26 mouse cellular contexts compared by ENCODE assay signal in genomic region chr12:80334162-80334561, GRCm38 (mm10).
A peak's percentile ranks its signal among the peaks of the same experiment; 100 is the strongest.
DNase-seq lines count a peak whose midpoint lies in the region; ATAC-seq and TF ChIP-seq lines count a peak whose summit lies in the region.
"Had no signal": no experiment of that assay in that cellular context is flagged by ENCODE, and none has a peak within 500 bp of the region (broad histone marks: within the 10 kb centered on the region; RNA-seq: fewer than 3 reads in every experiment).

No protein-coding gene starts in this region.

- H3K79me2 ChIP-seq in liver, adult 2 months (ENCODE audit: control insufficient read depth, insufficient read depth, low read length), result no peaks in the 10 kb centered on the region

- no peak for TF ChIP-seq CTCF in liver, adult 2 months (IDR thresholded peaks at IDR 0.05; ENCODE audit: low read depth, low read length)

- no peak for DNase-seq in liver, adult 2 months (ENCODE audit: extremely low read depth, low read depth, low spot score)
- DNase-seq in heart, postnatal 10 days, result peak; percentile 52 to 64
- DNase-seq: adrenal gland, adult 8-10 months; B cell, adult 2 months; cerebellum, adult 2 months; cerebellum, postnatal 36 days; kidney, adult 18-20 months; kidney, postnatal 10 days; left cerebral cortex, postnatal 4 days; lung, postnatal 4 days; right cerebral cortex, adult 18-20 months; thymus, adult 18-20 months; thymus, postnatal 4 days had no signal

- no peaks in the 10 kb centered on the region for H3K27me3 ChIP-seq in liver, adult 2 months (ENCODE audit: control insufficient read depth, insufficient read depth, low read length)
- no peaks in the 10 kb centered on the region for H3K27me3 ChIP-seq in liver, embryonic 12.5 days (replicated peaks)
- no peaks in the 10 kb centered on the region for H3K27me3 ChIP-seq in heart, embryonic 12.5 days (replicated peaks)
- no peaks in the 10 kb centered on the region for H3K27me3 ChIP-seq in hindbrain, embryonic 13.5 days
- H3K27me3 ChIP-seq: CH12.LX; forebrain, embryonic 15.5 days; hindbrain, embryonic 12.5 days; limb, embryonic 15.5 days; neural tube, embryonic 15.5 days; Patski had no signal

- 73% methylated on average over 4 of the region's 4 CpGs for WGBS in liver, adult 2 months
- WGBS in liver, embryonic 12.5 days (ENCODE audit: insufficient replicate concordance), result 26% methylated on average over 4 of the region's 4 CpGs
- 25% methylated on average over 4 of the region's 4 CpGs for WGBS in heart, embryonic 12.5 days
- 71% methylated on average over 4 of the region's 4 CpGs for WGBS in hindbrain, embryonic 13.5 days

- H3K36me3 ChIP-seq in liver, adult 2 months (ENCODE audit: control insufficient read depth, insufficient read depth, low read length), result peaks cover 13% of the 10 kb centered on the region
- H3K36me3 ChIP-seq in liver, embryonic 12.5 days, result peaks cover 30% of the 10 kb centered on the region
- peaks cover 28% of the 10 kb centered on the region for H3K36me3 ChIP-seq in heart, embryonic 12.5 days
- H3K36me3 ChIP-seq in hindbrain, embryonic 13.5 days, result peaks cover 32% of the 10 kb centered on the region

- no peaks in the 10 kb centered on the region for H3K9me3 ChIP-seq in liver, embryonic 12.5 days (replicated peaks)
- no peaks in the 10 kb centered on the region for H3K9me3 ChIP-seq in heart, embryonic 12.5 days (replicated peaks)
- H3K9me3 ChIP-seq in hindbrain, embryonic 13.5 days, result no peaks in the 10 kb centered on the region
- H3K9me3 ChIP-seq: forebrain, embryonic 15.5 days; G1E; hindbrain, embryonic 12.5 days; limb, embryonic 15.5 days; midbrain, embryonic 10.5 days; neural tube, embryonic 15.5 days had no signal

- 0 out of 2 replicates have a peak overlapping the region, but pooled peaks have one; percentile 23 for H3K27ac ChIP-seq in liver, adult 2 months (replicated peaks; ENCODE audit: insufficient read depth, low read depth, low read length)
- no peak overlapping the region for H3K27ac ChIP-seq in liver, embryonic 12.5 days
- H3K27ac ChIP-seq in heart, embryonic 12.5 days (ENCODE audit: poor library complexity, severe bottlenecking), result peak overlapping the region; percentile 75; the same call in 1 of the 2 replicates
- H3K27ac ChIP-seq in hindbrain, embryonic 13.5 days, result no peak overlapping the region
- H3K27ac ChIP-seq: forebrain, embryonic 15.5 days; hindbrain, embryonic 12.5 days; limb, embryonic 15.5 days; midbrain, embryonic 10.5 days; neural tube, embryonic 15.5 days had no signal

- intact Hi-C loops in heart, postnatal 10 days (cut with DNase I), result no loop called here

- H3K4me2 ChIP-seq in liver, embryonic 12.5 days, result no peak overlapping the region
- H3K4me2 ChIP-seq in heart, embryonic 12.5 days, result no peak overlapping the region
- no peak overlapping the region for H3K4me2 ChIP-seq in hindbrain, embryonic 13.5 days
- H3K4me2 ChIP-seq: forebrain, embryonic 15.5 days; hindbrain, embryonic 12.5 days; limb, embryonic 15.5 days; neural tube, embryonic 15.5 days had no signal

- H3K4me3 ChIP-seq in liver, adult 2 months (ENCODE audit: insufficient read depth, low read depth, low read length), result no peak overlapping the region
- H3K4me3 ChIP-seq in liver, embryonic 12.5 days, result no peak overlapping the region
- H3K4me3 ChIP-seq in heart, embryonic 12.5 days, result no peak overlapping the region
- H3K4me3 ChIP-seq in hindbrain, embryonic 13.5 days, result no peak overlapping the region
- H3K4me3 ChIP-seq: forebrain, embryonic 15.5 days; hindbrain, embryonic 12.5 days; limb, embryonic 15.5 days; midbrain, embryonic 10.5 days; neural tube, embryonic 15.5 days had no signal

- H3K9ac ChIP-seq in liver, adult 2 months (ENCODE audit: low read depth, low read length), result no peak overlapping the region
- H3K9ac ChIP-seq in liver, embryonic 12.5 days, result no peak overlapping the region
- H3K9ac ChIP-seq in heart, embryonic 12.5 days, result no peak overlapping the region
- H3K9ac ChIP-seq in hindbrain, embryonic 13.5 days, result no peak overlapping the region
- H3K9ac ChIP-seq: forebrain, embryonic 15.5 days; hindbrain, embryonic 12.5 days; limb, embryonic 15.5 days; neural tube, embryonic 15.5 days had no signal

- no peak for TF ChIP-seq POLR2A in liver, adult 2 months (IDR thresholded peaks at IDR 0.05; ENCODE audit: extremely low read depth, insufficient read depth, low read length)

- ATAC-seq in liver, embryonic 12.5 days, result no peak
- 0 out of 2 replicates have a peak, but pooled peaks have one; percentile 13 for ATAC-seq in common myeloid progenitor, adult 5-6 weeks (replicated peaks; ENCODE audit: low read depth, poor library complexity, severe bottlenecking)
- ATAC-seq in heart, embryonic 12.5 days (ENCODE audit: insufficient number of reproducible peaks, low FRiP score), result peak; percentile 64
- no peak for ATAC-seq in erythroid progenitor cell, adult 5-6 weeks (replicated peaks; ENCODE audit: low FRiP score, poor library complexity, severe bottlenecking)
- ATAC-seq in hindbrain, embryonic 13.5 days (ENCODE audit: low FRiP score), result no peak
- ATAC-seq: forebrain, embryonic 15.5 days; Patski had no signal

- peaks cover 5% of the 10 kb centered on the region for H3K4me1 ChIP-seq in liver, adult 2 months (ENCODE audit: control insufficient read depth, insufficient read depth, low read length)
- H3K4me1 ChIP-seq in liver, embryonic 12.5 days, result peaks cover 37% of the 10 kb centered on the region
- H3K4me1 ChIP-seq in heart, embryonic 12.5 days (replicated peaks), result peaks cover 62% of the 10 kb centered on the region
- 0 out of 2 replicates have a peak, but pooled peaks cover 7% of the 10 kb centered on the region for H3K4me1 ChIP-seq in hindbrain, embryonic 13.5 days (replicated peaks)
- H3K4me1 ChIP-seq: forebrain, embryonic 15.5 days; hindbrain, embryonic 12.5 days; limb, embryonic 15.5 days; neural tube, embryonic 15.5 days had no signal

Comparison
In these comparisons a context has a peak if more than half of its experiments do, and no peak if none do; other contexts are left out.
1. H3K27ac ChIP-seq: peak in liver, adult 2 months (single experiment) and heart, embryonic 12.5 days (single experiment); none in liver, embryonic 12.5 days (single experiment) and hindbrain, embryonic 13.5 days (single experiment).
2. ATAC-seq: peak in common myeloid progenitor, adult 5-6 weeks (single experiment) and heart, embryonic 12.5 days (single experiment); none in liver, embryonic 12.5 days (single experiment), erythroid progenitor cell, adult 5-6 weeks (single experiment) and hindbrain, embryonic 13.5 days (single experiment).